ENCODE assay signal across 8 mouse cellular contexts in genomic region chr3:93361933-93362574, GRCm38 (mm10). TPM values are rescaled to one million over a fixed set of nuclear protein-coding genes. Genes with fewer than 3 reads are reported as not detected.
DNase-seq lines count a peak whose midpoint lies in the region; ATAC-seq and TF ChIP-seq lines count a peak whose summit lies in the region.

No protein-coding gene starts in this region.

- no peak for TF ChIP-seq POLR2A in heart, adult 2 months (IDR thresholded peaks at IDR 0.05; ENCODE audit: insufficient read depth, low read depth, low read length)

- H3K4me2 ChIP-seq in hindbrain, embryonic 13.5 days = peak overlapping the region; percentile 48

- peak; percentile 91 for TF ChIP-seq CTCF in heart, adult 2 months (IDR thresholded peaks at IDR 0.05)

- intact Hi-C loops in heart, adult 2 months (cut with DNase I) = loop anchor here (1.0 to 5.0 kb wide), 4 partner anchors 45 to 240 kb away; no protein-coding TSS in a partner anchor
- intact Hi-C loops in heart, postnatal 25 days (cut with DNase I) = loop anchor here (1.0 to 2.0 kb wide), 2 partner anchors 45 to 132 kb away; no protein-coding TSS in a partner anchor

- H3K79me2 ChIP-seq in heart, adult 2 months (replicated peaks; ENCODE audit: control insufficient read depth, insufficient read depth, low read length) = no peaks in the 10 kb centered on the region

- ATAC-seq in CD4-positive, CD25-positive, alpha-beta regulatory T cell, adult 4 months = peak; percentile 83
- peak; percentile 91 for ATAC-seq in hindbrain, embryonic 13.5 days (ENCODE audit: low FRiP score)
- peak; percentile 93 for ATAC-seq in megakaryocyte, adult 5-6 weeks (ENCODE audit: poor library complexity, severe bottlenecking)

- H3K36me3 ChIP-seq in heart, adult 2 months (ENCODE audit: control insufficient read depth, insufficient read depth, low read length) = no peaks in the 10 kb centered on the region
- H3K36me3 ChIP-seq in hindbrain, embryonic 13.5 days = no peaks in the 10 kb centered on the region

- DNase-seq in heart, adult 2 months = no peak
- no peak for DNase-seq in heart, postnatal 25 days (ENCODE audit: low spot score)
- DNase-seq in embryo, embryonic 11 days = peak; percentile 76
- no peak for DNase-seq in urinary bladder, adult 18-20 months (ENCODE audit: low spot score in 2 of 2)
- no peak for DNase-seq in right cerebral cortex, postnatal 36 days (ENCODE audit: low spot score in 2 of 2)

- no peak overlapping the region for H3K9ac ChIP-seq in heart, adult 2 months (ENCODE audit: low read depth, low read length)
- no peak overlapping the region for H3K9ac ChIP-seq in hindbrain, embryonic 13.5 days

- H3K27me3 ChIP-seq in heart, adult 2 months (ENCODE audit: control insufficient read depth, insufficient read depth, low read length) = no peaks in the 10 kb centered on the region
- H3K27me3 ChIP-seq in hindbrain, embryonic 13.5 days = no peaks in the 10 kb centered on the region

- no peak for TF ChIP-seq EP300 in heart, adult 2 months (IDR thresholded peaks at IDR 0.05; ENCODE audit: insufficient read depth, low read depth, low read length)

- H3K4me3 ChIP-seq in heart, adult 2 months = no peak overlapping the region
- no peak overlapping the region for H3K4me3 ChIP-seq in hindbrain, embryonic 13.5 days

- H3K9me3 ChIP-seq in hindbrain, embryonic 13.5 days = no peaks in the 10 kb centered on the region

- WGBS in heart, adult 2 months = 10% methylated on average over 10 of the region's 10 CpGs
- WGBS in hindbrain, embryonic 13.5 days = 9% methylated on average over 10 of the region's 10 CpGs

- no peak overlapping the region for H3K27ac ChIP-seq in heart, adult 2 months
- H3K27ac ChIP-seq in hindbrain, embryonic 13.5 days = no peak overlapping the region

- H3K4me1 ChIP-seq in heart, adult 2 months (ENCODE audit: control insufficient read depth, insufficient read depth, low read length) = no peaks in the 10 kb centered on the region
- H3K4me1 ChIP-seq in hindbrain, embryonic 13.5 days (replicated peaks) = peaks cover 3% of the 10 kb centered on the region; the same call in 1 of the 2 replicates

RNA-seq across cellular contexts. Expression of gene Rptn, which starts 31.4 kb away (rescaled TPM):
- total RNA-seq in heart, adult 2 months (2021) = not detected
- 0.02 TPM in 1 of 2 replicates, not detected in the other for polyA plus RNA-seq in heart, adult 2 months (2012; rRNA removed)
- not detected for total RNA-seq in heart, postnatal 25 days (2021)
- not detected for polyA plus RNA-seq in CD4-positive, CD25-positive, alpha-beta regulatory T cell, adult 4 months (2017; shearing (Covaris generic))
- polyA plus RNA-seq in hindbrain, embryonic 13.5 days (2015; fragmentation: Nextera tagmentation; extraction: Ambion mirVana) = not detected in 2 replicates
- total RNA-seq in megakaryocyte, adult 5-6 weeks (2015) = not detected in 2 replicates
- total RNA-seq in megakaryocyte, adult 5-6 weeks (2017) = not detected in 2 replicates

RNA-seq across cellular contexts. Expression of gene Hrnr, which starts 42.5 kb away (rescaled TPM):
- under 1 TPM in 1 of 2 experiments, not detected in 1; 0.03 TPM for total RNA-seq in heart, adult 2 months (2021)
- not detected in 2 replicates for polyA plus RNA-seq in heart, adult 2 months (2012; rRNA removed)
- not detected for total RNA-seq in heart, postnatal 25 days (2021)
- not detected for polyA plus RNA-seq in CD4-positive, CD25-positive, alpha-beta regulatory T cell, adult 4 months (2017; shearing (Covaris generic))
- not detected in 2 replicates for polyA plus RNA-seq in hindbrain, embryonic 13.5 days (2015; fragmentation: Nextera tagmentation; extraction: Ambion mirVana)
- total RNA-seq in megakaryocyte, adult 5-6 weeks (2015) = not detected in 2 replicates
- total RNA-seq in megakaryocyte, adult 5-6 weeks (2017) = under 0.01 TPM in 1 of 2 replicates, not detected in the other
